Mouse (Mus musculus) layer of hippocampus, postnatal 36 days (tissue): Measurements from ENCODE around the gene Kank1. TPM values are rescaled to one million over a fixed set of nuclear protein-coding genes. Genes with fewer than 3 reads are reported as not detected.
"Not testable (repeated sequence)": the region's sequence is repeated elsewhere in the genome, so short reads cannot be mapped to it uniquely, and the experiment has no call there.

ENCODE experiments used
- DNase-seq, 2 experiments: peaks; one replicate each; pipeline ENCODE4 v3.0.0; 2022
- total RNA-seq, 2 experiments: library from RNA; stranded (reverse); gene quantifications; 2 replicates each; pipeline ENCODE4 v1.2.3; 2021

The Kank1 gene
- total RNA-seq, 2 experiments from 2014 or later, result 21.7 to 24.8 TPM

DNA sequence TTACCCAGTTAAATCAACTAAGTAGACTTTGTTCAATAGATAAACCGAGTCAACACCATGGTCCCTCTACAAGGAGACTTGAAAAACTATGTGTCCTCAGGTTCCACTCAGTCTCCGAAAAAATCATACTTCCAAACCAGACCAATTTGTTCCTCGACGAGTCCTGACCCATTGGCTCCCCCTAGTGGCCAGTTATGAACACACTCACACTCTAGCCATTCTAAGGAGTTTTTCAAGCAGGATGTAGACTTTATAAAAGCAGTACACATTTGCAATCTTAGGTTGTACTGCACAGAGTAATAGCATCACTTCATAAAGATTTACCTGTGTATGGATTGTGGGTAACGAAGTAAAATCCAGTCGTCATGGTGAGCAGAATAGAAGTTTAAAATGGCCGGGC lies 208.3 kb downstream of the Kank1 start:
- DNase-seq, result peak; percentile 33 to 50

DNA sequence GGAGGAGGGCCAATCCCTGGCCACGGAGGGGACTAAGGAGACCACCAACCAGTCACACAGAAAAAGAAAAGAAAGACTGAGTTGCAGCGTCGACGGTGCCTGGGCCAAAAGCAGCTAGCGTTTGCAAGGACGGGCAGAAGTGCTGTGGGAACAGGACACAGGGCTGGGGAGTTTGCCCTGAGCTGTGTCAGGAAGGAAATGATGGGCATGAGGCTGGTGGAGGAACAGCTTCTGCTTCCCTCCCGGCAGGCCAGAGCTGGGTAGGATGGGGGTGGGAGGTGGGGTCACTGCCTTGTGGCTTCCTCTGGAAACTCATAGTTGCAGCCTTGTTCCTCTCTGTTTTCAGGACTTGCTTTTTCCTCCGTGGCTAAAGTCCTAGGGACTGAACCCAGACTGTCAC lies 209.1 kb downstream of the Kank1 start:
- no peak for DNase-seq

DNA sequence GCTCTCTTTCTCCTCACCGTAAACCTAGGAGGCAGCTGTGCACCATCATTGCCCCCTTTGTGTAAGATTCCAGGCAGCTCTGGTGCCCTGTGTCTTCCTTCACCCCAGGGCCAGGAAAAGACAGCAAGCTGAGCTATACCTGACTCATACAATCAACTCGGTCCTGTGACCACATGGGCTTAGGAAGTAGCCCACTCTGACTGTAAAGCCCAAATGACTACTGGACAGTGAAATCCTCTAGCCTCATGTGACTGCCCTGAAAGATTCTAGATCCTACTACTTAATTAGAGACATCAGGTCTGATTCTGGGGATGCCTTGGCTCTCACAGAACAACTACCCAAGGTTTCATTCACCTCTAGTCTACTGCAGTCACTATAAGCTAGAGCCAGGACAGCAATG lies 209.9 kb downstream of the Kank1 start:
- DNase-seq, result no peak

DNA sequence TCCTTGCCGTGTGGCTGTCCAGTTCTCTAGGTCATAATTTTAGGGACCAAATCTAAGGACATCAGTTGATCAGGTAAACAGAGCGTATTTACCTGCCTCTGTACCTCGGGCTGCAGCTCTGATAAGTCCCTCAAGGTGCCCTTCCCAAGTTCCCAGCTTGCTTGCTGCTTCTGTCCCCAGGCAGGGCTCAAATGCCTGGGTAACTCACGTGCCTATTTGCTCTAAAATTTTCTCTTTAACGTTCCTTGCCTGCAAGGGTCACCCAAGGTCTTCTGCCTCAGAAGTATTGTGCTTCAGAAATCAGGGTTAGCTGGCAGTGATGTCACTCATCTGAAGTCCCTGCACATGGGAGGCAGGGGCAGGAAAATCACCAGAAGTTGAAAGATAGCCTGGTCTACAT lies 210.6 kb downstream of the Kank1 start:
- no peak for DNase-seq

DNA sequence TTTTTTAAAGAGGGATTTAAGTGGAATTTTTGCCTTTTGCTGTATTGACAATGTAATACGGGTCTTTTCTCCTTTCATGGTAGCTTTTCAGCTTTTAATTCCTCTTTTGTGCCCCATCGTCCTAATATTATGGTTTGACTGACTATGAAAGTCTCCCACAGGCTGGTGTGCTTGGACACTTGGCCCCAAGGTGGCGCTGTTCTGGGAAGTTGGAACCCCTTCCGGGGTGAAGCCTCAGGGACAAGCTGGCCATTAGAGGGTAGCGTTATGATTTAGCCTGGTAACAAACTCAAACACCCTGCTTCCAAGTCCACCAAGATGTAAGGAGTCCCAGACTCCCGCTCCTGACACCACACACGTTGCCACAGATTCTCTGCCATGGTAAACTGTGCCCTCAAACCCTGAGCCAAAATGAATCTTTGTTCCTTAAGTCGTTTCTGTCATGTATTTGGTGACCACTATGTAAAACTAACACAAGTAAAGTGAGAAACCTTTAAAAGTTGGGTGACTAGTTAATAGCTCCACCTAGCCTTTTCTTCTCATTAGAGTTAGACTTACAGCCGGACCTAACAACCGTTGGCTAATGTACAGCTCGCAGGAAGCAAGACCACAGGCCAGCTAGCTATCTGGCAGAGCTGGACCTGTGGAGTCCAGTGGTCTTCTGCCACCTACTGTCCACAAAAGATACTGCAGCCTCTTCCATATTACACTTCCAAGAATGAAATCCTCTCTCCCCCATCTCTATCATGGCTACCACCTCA lies 214.3 kb downstream of the Kank1 start:
- no peak for DNase-seq

DNA sequence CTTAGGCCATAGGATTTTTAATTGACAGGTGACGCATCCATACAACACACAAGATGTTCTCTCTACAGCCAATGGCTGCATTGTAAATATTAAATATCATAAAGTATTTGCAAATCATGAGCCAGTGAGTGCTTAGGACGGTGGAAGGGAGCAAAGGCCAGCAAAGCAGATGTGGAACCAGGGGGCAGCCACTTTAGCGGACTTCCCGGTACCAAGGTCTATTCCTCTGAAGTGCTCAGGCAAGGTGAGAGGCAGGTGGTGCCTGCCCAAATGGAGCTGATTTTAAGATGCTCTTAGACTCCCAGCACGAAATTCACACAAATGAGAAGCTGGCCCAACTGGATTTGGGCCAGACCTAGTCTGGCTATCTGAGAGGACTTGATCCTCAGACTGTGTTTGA lies 216.4 kb downstream of the Kank1 start:
- no peak for DNase-seq

DNA sequence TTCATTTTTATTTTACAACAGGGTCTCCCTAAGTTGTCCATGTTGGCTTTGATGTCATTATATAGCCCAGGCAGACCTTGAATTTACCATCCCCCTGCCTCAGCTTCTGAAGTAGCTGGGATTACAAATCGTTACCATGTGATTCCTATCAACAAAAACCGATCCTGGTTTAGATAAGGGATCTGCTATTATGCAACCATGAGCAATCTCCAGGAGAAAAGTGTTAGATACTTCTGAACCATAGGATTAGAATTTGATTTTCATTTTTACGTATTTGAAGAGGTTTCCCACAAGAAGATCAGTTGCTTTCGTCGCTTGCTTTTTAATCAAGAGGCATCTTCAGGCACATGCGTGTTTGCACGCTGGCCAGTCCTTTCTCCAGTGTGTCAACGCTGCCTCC lies 224.0 kb downstream of the Kank1 start:
- DNase-seq, result no peak

DNA sequence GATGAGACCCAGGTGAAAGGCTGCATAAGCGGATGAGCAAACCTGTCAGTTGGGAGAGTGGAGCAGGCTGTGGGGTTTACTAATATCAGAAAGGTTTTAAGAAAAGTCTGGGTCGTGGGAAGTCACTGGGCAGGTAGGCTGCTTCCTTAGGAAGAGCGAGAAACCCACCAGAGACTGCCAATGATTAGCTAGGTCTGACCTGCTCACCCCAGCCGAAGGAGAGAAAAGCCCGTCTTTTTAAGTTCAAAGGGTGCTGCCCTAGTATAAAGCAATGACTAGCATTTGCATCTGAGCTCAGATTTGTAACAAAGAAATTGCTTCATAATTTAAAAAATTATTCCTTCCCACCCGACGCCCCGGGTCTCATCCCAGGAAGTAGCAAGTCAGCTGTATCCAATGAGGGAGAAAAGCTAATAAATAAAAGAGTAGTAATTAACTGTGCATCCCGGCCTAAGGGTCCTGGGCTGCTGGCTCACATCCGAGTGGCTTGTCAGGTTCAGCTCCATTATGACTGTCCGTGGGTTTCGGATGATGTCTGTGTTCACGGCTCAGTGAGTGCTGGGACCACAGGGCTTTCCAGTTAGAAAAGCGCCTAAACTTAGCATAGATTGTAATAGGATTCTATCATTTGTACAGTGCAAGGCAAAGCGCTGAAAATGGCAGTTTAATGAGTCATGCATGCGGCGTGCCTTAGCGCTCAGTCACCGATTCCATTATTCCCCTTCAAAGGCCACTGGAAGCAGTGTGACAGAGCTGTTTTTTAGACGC lies 225.0 kb downstream of the Kank1 start:
- DNase-seq, result no peak

DNA sequence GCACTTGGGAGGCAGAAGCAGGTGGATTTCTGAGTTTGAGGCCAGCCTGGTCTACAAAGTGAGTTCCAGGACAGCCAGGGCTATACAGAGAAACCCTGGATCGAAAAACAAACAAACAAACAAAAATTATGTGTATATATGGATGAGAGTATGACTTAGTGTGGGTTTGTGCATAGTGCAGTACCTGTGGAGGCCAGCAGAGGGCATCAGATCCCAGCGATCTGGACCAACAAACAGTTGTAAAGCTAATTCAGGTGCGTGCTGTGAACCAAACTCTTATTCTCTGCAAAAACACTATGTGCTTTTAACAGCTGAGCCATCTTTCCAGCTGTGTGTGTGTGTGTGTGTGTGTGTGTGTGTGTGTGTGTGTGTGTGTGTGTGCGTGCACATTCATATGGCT lies 239.0 kb downstream of the Kank1 start:
- not testable (repeated sequence) for DNase-seq

DNA sequence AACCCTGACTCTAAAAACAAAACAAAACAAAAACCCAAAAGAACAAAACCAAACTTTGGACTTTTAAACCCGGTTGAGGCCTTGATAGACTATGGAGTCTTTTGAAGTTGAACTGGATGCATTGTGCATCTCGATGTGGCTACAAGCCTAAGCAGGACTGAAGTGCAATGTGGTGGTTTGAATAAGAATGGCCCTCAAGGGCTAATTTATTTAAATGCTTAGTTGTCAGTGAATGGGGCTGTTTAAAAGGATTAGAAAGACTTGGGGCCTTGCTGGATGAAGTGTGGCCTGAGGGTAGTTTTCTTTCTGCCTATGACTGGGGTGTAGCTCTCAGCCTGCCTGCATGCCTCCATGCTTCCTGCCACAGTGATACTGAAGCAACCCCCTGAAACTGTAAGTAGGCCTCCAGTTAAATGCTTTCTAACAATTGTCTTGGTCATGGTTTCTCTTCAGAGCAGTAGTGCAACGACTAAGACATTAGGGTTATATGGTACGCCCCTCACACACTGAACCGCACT lies 242.4 kb downstream of the Kank1 start:
- no peak for DNase-seq

DNA sequence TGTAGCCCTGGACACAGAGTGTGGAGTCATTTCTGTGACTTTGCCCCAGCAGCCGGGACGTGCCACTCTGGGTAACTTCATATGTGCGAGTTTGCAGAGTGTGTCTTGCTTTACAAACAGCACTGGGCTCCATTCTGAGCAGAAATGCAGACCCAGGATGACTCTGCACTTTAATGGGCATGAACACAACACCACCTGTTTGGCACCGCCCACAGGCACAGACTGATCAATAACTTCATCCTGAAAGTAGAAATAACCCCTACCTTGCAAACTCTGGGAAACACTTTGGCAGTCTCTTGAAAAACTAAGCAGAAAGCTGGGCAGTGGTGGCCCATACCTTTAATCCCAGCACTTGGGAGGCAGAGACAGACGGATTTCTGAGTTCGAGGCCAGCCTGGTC lies 244.0 kb downstream of the Kank1 start:
- DNase-seq, result no peak

Other genes with a start within 250 kb of the Kank1 start
- gene Dock8, start 237.4 kb upstream of the Kank1 start, total RNA-seq, result 1 to 10 TPM; 2.9 to 3.8 TPM